Mouse (Mus musculus): ENCODE measurements at regions not wholly inside any gene's neighbourhood (a gene's known extent, or its start where the extent isn't known, plus 50 kb on each side); places are given as distances from the start of the nearest gene placed in this dataset.

DNA sequence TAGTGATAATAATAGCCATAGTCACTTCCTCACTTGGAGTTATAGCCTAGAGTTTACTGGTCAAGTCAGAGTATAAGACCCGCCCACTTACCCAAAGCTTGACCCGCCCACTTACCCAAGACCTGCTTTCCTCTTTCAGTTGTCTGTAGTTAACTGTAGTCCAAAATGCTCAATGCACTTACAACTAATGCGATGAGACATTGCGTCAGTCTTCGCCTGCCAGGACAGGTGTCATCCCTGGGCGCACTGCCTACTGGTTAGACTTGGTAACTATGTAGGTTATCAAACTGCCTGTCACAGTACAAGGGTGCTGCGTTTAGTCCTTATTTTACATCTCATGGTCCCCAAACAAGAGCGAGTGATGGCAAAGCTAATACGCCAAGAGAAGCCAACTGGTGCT is 294.0 kb downstream of the Mtx2 start:
- TF ChIP-seq ELF1 (IDR thresholded peaks at IDR 0.05; ENCODE audit: low read depth, low read length) (no peak), CTCF (IDR thresholded peaks at IDR 0.05 in 2 of 3, conservative IDR thresholded peaks at IDR 0.05 in 1 of 3; ENCODE audit: control insufficient read depth in 1 of 3, insufficient read depth in 1 of 3, low read depth in 2 of 3, low read length in 3 of 3, poor library complexity in 1 of 3, severe bottlenecking in 1 of 3) (no peak), CHD1 (IDR thresholded peaks at IDR 0.05; ENCODE audit: low read depth, low read length) (no peak), CHD2 (IDR thresholded peaks at IDR 0.05; ENCODE audit: low read length) (no peak), ZMIZ1 (IDR thresholded peaks at IDR 0.05; ENCODE audit: low read depth, low read length) (no peak), BHLHE40 (IDR thresholded peaks at IDR 0.05; ENCODE audit: borderline replicate concordance, low read depth, low read length) (no peak), ZC3H11A (IDR thresholded peaks at IDR 0.05; ENCODE audit: low read depth, low read length) (no peak)

Measured in MEL (cell line).